Mouse (Mus musculus) olfactory bulb, adult 2 months (tissue): ENCODE measurements around the gene Med19. TPM values are rescaled to one million over a fixed set of nuclear protein-coding genes. Genes with fewer than 3 reads are reported as not detected.
"Not testable (repeated sequence)": the region's sequence is repeated elsewhere in the genome, so short reads cannot be mapped to it uniquely, and the experiment has no call there.

Experiments used
- H3K27ac ChIP-seq: fragments of 200-500 bp; 2 replicates; pipeline ENCODE4 v1.5.1; 2012; ENCODE audit warnings: low read depth, low read length; ENCODE audit not compliant: insufficient read depth
- H3K4me1 ChIP-seq: fragments of 200-500 bp; 2 replicates; pipeline ENCODE4 v1.6.1; 2012; ENCODE audit warnings: low read length; ENCODE audit not compliant: control insufficient read depth, insufficient read depth
- H3K4me3 ChIP-seq: fragments of 200-500 bp; 2 replicates; pipeline ENCODE4 v1.5.1; 2012; ENCODE audit warnings: mild to moderate bottlenecking, low read depth, low read length, moderate library complexity; ENCODE audit not compliant: insufficient read depth
- CTCF ChIP-seq: fragments of 200-500 bp; IDR thresholded peaks from 2 replicates; pipeline ENCODE4 v1.5.1; 2012; ENCODE audit warnings: low read depth, mild to moderate bottlenecking, low read length, moderate library complexity; ENCODE audit not compliant: insufficient read depth
- POLR2A ChIP-seq: fragments of 200-500 bp; IDR thresholded peaks from 2 replicates; pipeline ENCODE4 v1.6.1; 2012; ENCODE audit warnings: mild to moderate bottlenecking, low read depth, low read length, moderate library complexity; ENCODE audit not compliant: insufficient read depth
- WGBS: fragments of 180-500 bp; shearing (Covaris S2); methylation state at CpG from one replicate; pipeline ENCODE4 v1.1.7; 2018; 5-methylcytosine and 5-hydroxymethylcytosine counted together
- polyA plus RNA-seq: library from polyadenylated mRNA; stranded (reverse); fragments of >200 nt; gene quantifications from 2 replicates; pipeline ENCODE4 v1.2.4, GENCODE M21; 2012; ENCODE audit warnings: low replicate concordance; ENCODE audit not compliant: missing spikeins, insufficient read depth, insufficient read length

Gene Med19
- polyA plus RNA-seq, 1 experiment, result not detected

GRCm38 (mm10) chr2:84658806-84659205 is 19.4 kb upstream of the Med19 start, which contains the start of gene Btbd18:
Gene Btbd18 (plus strand): TSS chr2:84659079.
- 96% methylated on average over 32 of the region's 32 CpGs for WGBS
- Histone ChIP-seq H3K27ac (no peak within 1 kb of the TSS), H3K4me3 (no peak within 1 kb of the TSS), H3K4me1 (no peaks in the 10 kb centered on the region)
- no peak for TF ChIP-seq POLR2A

DNA sequence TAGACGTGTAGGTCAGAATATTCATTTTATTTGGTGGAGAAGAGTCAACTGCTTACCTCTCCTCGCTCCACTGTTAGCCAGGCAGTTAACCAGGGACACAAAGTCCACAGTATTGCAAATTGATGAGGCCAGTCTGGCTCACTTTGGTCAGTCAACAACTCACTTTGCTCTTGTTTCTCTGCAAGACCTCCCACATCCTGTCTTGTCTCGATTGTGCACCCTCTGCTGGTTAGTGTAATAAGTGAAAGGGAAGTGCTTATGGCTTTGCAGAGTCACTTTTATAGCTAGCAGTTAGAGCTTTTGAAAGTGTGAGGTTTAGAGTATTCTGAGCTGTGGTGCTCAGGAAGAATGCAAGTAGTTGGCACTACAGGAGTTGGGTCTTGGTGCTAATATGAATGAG is 17.9 kb upstream of the Med19 start:
- no peak overlapping the region for H3K4me3 ChIP-seq
- TF ChIP-seq POLR2A (no peak), CTCF (no peak)
- no peaks in the 10 kb centered on the region for H3K4me1 ChIP-seq
- H3K27ac ChIP-seq, result no peak overlapping the region
- WGBS, result 59% methylated on average over 3 of the region's 3 CpGs

DNA sequence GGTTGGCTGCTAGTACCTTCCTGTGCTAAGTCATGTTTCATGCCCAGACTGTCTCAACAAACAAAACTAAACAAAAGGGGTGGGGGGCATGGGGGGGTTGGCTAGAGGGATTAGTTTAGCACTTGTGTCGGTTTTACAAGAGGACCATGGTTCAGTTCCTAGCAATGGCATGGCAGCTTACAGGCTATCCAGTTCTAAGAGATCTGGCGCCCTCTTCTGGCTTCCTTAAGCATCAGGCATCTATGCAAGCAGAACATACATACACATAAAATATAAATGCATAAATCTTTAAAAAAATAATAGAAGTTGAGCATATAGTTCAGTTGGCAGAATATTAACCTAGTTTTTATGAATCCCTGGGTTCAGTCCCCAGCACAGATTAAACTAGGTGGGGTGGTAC is 15.3 kb upstream of the Med19 start:
- no peak overlapping the region for H3K27ac ChIP-seq
- no peak overlapping the region for H3K4me3 ChIP-seq
- no peaks in the 10 kb centered on the region for H3K4me1 ChIP-seq
- TF ChIP-seq POLR2A, result no peak
- TF ChIP-seq CTCF, result no peak
- 34% methylated on average over 2 of the region's 2 CpGs for WGBS

DNA sequence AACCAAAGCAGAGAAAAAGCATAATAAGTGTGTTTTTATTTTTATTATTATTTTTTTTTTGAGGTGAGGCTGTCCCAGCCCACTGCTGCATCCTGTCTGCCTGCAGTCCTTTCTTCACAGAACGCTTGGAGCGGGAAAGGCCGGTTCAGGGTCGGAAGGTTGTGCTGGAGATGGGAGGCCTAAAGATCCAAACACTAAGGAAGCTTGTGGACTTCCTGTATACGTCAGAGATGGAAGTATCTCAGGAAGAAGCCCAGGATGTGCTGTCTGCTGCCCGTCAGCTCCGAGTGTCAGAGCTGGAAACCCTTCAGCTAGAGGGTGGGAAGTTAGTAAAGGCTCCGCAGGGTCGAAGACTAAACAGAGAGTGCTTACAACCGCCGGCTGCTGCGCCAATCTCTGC is 12.1 kb upstream of the Med19 start:
- Histone ChIP-seq H3K27ac (no peak overlapping the region), H3K4me1 (no peaks in the 10 kb centered on the region), H3K4me3 (no peak overlapping the region)
- no peak for TF ChIP-seq CTCF
- no peak for TF ChIP-seq POLR2A
- 78% methylated on average over 12 of the region's 12 CpGs for WGBS

- peak overlapping the region; percentile 92 for H3K4me3 ChIP-seq
- TF ChIP-seq POLR2A, result no peak
- TF ChIP-seq CTCF, result no peak
- WGBS, result 2% methylated on average over 39 of the region's 39 CpGs
- no peak overlapping the region for H3K27ac ChIP-seq
- H3K4me1 ChIP-seq, result no peaks in the 10 kb centered on the region
Measured at GRCm38 (mm10) chr2:84669828-84670568, 8.2 kb upstream of the Med19 start.

DNA sequence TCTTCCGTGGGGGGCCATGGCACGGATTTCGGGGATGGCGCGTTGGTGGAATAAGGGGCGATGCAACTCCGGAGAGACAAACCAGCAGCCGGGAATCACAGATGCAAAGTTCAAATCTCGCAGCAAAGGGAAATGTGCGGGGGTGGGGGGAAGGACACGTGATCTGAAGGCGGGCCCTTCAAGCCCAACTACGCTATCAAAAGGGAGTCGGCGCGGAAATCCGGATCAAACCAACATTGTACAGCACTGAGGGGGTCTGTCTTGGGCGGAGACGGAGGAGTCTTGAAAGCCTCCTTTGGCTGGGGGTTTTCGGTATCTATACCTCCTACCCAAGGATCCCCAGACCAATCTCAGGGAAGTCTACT is 7.7 kb upstream of the Med19 start, which contains the start of gene Selenoh:
Gene Selenoh (minus strand): TSS at position 202 of the 365 bp plus-strand sequence.
- WGBS, result under 1% methylated on average over 20 of the region's 20 CpGs
- Histone ChIP-seq H3K4me3 (peak within 1 kb of the TSS; percentile 92), H3K4me1 (no peaks in the 10 kb centered on the region), H3K27ac (peak within 1 kb of the TSS; percentile 39; the same call in 1 of the 2 replicates)
- TF ChIP-seq CTCF (no peak), POLR2A (no peak)

DNA sequence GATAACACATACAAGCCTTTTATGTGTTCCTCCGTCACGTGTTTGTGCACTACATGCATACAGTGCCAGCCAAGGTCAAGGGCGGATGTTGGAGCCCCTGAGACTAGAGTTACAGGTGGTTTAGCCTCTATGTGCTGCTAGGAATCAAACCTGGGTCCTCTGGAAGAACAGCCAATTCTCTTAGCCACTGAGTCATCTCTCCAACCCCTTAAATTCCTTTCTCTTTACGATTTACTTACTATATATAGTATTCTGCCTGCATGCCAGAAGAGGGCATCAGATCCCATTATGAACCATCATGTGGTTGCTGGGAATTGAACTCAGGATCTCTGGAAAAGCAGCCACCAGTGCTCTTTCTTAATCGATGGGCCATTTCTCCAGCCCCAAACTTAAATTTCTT is 6.7 kb upstream of the Med19 start:
- not testable (repeated sequence) for H3K4me1 ChIP-seq, H3K27ac ChIP-seq, H3K4me3 ChIP-seq
- WGBS, result 60% methylated on average over 4 of the region's 5 CpGs

DNA sequence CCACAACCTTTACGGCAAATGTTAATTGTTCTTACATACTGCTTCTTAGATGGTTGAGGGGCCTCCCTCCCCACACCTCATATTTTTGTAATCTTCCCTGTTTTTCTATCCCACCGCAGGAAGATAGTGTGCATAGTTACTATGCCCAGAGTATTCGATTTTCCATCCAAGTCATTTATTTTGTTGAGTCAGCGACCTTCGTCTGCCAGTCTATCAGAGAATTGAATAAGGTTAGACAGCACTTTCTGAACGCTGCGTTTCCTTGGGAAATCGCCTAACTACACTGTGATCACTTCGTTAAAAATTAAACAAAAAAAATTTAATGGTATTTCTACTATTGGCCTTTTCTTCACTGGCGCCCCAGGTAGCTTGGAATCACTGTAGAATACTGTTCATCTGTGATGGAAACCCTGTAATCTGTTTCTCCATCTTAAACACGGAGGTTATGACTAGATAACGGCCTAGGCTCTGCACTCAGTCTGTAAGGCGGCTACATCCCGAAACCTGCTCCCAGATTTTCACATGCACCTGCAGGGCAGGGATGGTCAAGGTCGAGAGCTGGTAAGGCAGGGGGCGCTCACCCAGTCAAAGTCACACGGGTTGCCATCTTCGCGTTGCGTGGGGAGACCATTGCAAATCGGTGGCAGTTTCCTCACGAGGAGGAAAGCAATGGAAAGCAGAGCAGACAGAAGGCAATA is 783 bp upstream of the Med19 start:
- peak overlapping the region; percentile 72 for H3K4me3 ChIP-seq
- WGBS, result 5% methylated on average over 22 of the region's 22 CpGs
- H3K27ac ChIP-seq, result peak overlapping the region; percentile 83
- no peak for TF ChIP-seq CTCF
- no peak for TF ChIP-seq POLR2A
- peaks cover 5% of the 10 kb centered on the region; the same call in 1 of the 2 replicates for H3K4me1 ChIP-seq

DNA sequence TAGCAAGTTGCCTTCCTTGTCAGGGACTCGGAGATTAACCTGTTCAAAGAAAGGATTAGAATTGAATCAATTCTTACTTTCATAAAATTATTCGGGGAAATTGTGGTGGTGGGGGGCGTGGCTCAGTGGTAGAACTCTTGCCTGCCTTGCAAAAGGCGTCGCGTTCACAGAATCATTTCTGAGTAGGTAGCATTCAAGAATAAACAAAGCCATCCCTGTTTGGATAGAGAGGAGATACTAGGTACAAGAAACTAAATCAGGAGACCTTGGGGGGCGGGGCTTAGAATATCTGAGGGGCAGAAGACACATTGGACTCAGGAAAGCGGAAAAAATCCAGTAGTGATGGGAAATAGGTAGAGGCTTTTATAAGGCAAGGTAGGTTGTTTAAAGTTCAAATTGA is 814 bp downstream of the Med19 start, which contains the start of gene Tmx2:
Gene Tmx2 (minus strand): TSS at position 125 of the 400 bp plus-strand sequence.
- Histone ChIP-seq H3K4me1 (peaks cover 5% of the 10 kb centered on the region; the same call in 1 of the 2 replicates), H3K27ac (no peak within 1 kb of the TSS), H3K4me3 (peak within 1 kb of the TSS; percentile 94)
- 15% methylated on average over 8 of the region's 8 CpGs for WGBS
- no peak for TF ChIP-seq POLR2A
- no peak for TF ChIP-seq CTCF
